20 mouse cellular contexts compared by ENCODE assay signal in the genomic region with DNA sequence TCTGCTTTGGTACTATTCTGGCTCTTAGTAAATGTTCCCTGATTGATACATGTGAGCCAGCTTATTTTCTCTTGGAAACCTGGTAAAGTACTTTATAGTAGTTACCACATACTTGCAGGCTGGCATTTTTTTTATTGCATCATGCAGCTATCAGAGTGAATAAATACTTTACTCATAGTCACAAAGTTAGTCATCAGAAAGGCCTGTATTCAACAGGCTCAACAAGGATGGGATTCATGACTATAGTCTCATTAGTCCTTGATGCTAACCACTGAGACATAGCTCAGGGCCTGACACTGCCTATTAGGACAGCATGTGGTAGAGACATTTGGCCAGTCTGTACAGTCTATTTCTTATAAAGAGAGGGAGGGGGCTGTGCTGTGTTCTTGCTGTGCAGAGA.
A peak's percentile ranks its signal among the peaks of the same experiment; 100 is the strongest.
DNase-seq lines count a peak whose midpoint lies in the region; TF ChIP-seq lines count a peak whose summit lies in the region.
"Had no signal": no experiment of that assay in that cellular context is flagged by ENCODE, and none has a peak within 500 bp of the region (broad histone marks: within the 10 kb centered on the region; RNA-seq: fewer than 3 reads in every experiment).

No protein-coding gene starts in this region.

- DNase-seq in adrenal gland, adult 2 months, result peak; percentile 35
- DNase-seq in adrenal gland, postnatal 25 days, result no peak
- peak; percentile 35 for DNase-seq in heart, adult 11 months
- no peak for DNase-seq in heart, postnatal 10 days
- peak; percentile 23 for DNase-seq in fibroblast of lung, adult 2 months (ENCODE audit: low read depth)
- DNase-seq in cerebellum, adult 11-12 months, result no peak
- DNase-seq in layer of hippocampus, adult 18-20 months (ENCODE audit: low spot score in 2 of 2), result no peak
- DNase-seq: adrenal gland, postnatal 10 days; B cell, adult 2 months; cerebellum, adult 18-20 months; cerebellum, adult 8-10 months; cerebellum, adult 9-11 months; cerebellum, postnatal 14 days; cerebellum, postnatal 36 days; embryo, embryonic 11 days had no signal

- H3K79me2 ChIP-seq in C2C12 (ENCODE audit: control insufficient read depth, insufficient read depth), result no peaks in the 10 kb centered on the region

- H3K4me3 ChIP-seq in C2C12 (ENCODE audit: insufficient read depth, poor library complexity, severe bottlenecking), result no peak overlapping the region
- H3K4me3 ChIP-seq: embryonic facial prominence, embryonic 13.5 days; embryonic facial prominence, embryonic 15.5 days; erythroblast, embryonic 14.5 days had no signal

- TF ChIP-seq CTCF in C2C12 (IDR thresholded peaks at IDR 0.05; ENCODE audit: control insufficient read depth, insufficient read depth, insufficient read length), result no peak

- H3K36me3 ChIP-seq in C2C12 (ENCODE audit: control insufficient read depth, insufficient read depth), result no peaks in the 10 kb centered on the region
- H3K36me3 ChIP-seq: embryonic facial prominence, embryonic 13.5 days; embryonic facial prominence, embryonic 15.5 days had no signal

- no peak overlapping the region for H3ac ChIP-seq in C2C12 (ENCODE audit: control insufficient read depth, insufficient read length, low read depth)

- no peaks in the 10 kb centered on the region for H3K27me3 ChIP-seq in C2C12 (ENCODE audit: control insufficient read depth, insufficient read depth, insufficient read length)
- H3K27me3 ChIP-seq: embryonic facial prominence, embryonic 13.5 days; Patski had no signal

- no peaks in the 10 kb centered on the region for H3K79me3 ChIP-seq in C2C12 (ENCODE audit: low read depth)

- intact Hi-C loops in heart, postnatal 10 days (cut with DNase I), result no loop called here

TF ChIP-seq in C2C12, 6 proteins besides CTCF, POLR2A, EP300 and RAD21:
- no peak for TF ChIP-seq MYOG (IDR thresholded peaks at IDR 0.05; ENCODE audit: control insufficient read depth, extremely low read depth, insufficient read length)
- no peak for TF ChIP-seq USF1 (IDR thresholded peaks at IDR 0.05; ENCODE audit: low read depth)
- no peak for TF ChIP-seq MYOD1 (IDR thresholded peaks at IDR 0.05; ENCODE audit: control insufficient read depth, insufficient read length, low read depth)
- TF ChIP-seq MAX (IDR thresholded peaks at IDR 0.05), result no peak
- TF ChIP-seq CEBPB (IDR thresholded peaks at IDR 0.05; ENCODE audit: low read depth), result peak; percentile 36

Comparison
In these comparisons a context has a peak if more than half of its experiments do, and no peak if none do; other contexts are left out.
1. DNase-seq: peak in adrenal gland, adult 2 months (single experiment), heart, adult 11 months (single experiment) and fibroblast of lung, adult 2 months (single experiment); none in adrenal gland, postnatal 25 days (single experiment), heart, postnatal 10 days (0 of 2), cerebellum, adult 11-12 months (single experiment) and layer of hippocampus, adult 18-20 months (0 of 2).